Mouse (Mus musculus): ENCODE data around the gene Ap2a2.
"Not testable (repeated sequence)": the region's sequence is repeated elsewhere in the genome, so short reads cannot be mapped to it uniquely, and the experiment has no call there.

Ap2a2 gene

DNA sequence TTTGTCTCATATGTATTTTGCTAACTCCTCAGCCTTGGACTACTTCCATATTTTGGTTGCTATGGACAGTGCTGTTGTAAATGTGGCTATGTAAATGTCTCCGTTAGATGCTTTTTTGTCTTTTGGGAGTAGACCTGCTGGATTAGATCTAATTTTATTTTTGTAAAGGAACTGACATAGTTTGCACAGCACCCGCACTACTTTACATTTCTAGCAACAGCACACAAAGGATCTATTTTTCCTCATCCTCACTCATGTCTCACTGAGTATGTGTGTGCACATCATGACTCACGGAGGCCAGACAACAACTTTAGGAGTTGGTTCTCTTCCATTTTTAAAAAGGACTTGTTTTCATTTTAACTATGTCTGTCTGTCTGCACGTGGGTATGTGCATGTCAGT is 45.7 kb downstream of the Ap2a2 start:
- no peak for DNase-seq

DNA sequence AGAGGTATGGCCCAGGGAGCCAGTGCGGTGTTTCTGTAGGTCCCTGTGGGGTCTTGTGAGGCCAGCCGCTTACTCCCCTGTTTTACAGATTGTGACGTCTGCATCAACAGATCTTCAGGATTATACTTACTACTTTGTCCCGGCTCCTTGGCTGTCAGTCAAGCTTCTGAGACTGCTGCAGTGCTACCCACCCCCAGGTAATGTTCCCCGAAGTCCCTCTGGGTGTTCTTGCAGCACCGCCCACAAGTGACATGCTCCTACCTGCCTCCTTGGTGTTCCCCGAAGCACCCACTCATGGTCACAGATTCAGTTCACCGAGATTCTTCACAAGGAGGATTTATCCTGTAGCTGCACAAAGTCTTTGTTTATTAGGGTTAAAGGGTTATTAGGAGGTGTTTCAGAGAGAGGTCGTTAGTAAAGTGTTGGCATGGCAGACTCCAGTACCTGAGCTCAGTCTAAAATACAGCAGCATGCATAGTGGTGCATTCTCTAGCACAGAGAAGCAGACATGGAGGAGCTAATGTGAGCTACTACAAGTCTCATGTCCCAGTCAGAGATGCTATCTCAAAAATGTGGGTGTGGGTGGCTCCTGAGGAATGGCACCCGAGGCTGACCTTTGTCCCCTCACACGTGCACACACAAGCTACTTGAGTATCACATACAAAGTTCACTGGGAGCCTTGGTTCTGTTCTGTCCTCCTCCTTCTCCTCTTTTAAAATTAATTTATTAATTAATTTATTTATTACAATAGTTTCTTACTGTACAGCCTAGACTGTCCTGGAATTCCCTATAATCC is 47.9 kb downstream of the Ap2a2 start:
- DNase-seq: no peak

GRCm38 (mm10) chr7:141611711-141612370 is 49.9 kb downstream of the Ap2a2 start:
- no peak for DNase-seq

DNA sequence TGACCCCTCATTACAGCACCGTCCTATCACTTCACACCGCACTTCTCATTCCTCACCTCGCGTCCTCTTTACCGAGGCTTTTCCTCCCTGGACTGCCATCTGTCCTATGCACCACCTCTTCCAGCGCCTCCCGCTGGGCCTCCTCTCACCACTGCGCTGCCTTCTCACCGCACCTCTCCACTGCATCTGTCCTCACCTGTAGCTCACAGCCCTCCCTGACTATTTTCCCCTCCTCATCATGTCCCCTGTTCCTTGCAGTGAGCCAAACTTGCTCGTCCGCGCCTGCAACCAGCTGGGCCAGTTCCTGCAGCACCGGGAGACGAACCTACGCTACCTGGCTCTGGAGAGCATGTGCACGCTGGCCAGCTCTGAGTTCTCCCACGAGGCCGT is 50.4 kb downstream of the Ap2a2 start:
- DNase-seq: no peak

GRCm38 (mm10) chr7:141612791-141613190 is 50.8 kb downstream of the Ap2a2 start:
- no peak for DNase-seq

DNA sequence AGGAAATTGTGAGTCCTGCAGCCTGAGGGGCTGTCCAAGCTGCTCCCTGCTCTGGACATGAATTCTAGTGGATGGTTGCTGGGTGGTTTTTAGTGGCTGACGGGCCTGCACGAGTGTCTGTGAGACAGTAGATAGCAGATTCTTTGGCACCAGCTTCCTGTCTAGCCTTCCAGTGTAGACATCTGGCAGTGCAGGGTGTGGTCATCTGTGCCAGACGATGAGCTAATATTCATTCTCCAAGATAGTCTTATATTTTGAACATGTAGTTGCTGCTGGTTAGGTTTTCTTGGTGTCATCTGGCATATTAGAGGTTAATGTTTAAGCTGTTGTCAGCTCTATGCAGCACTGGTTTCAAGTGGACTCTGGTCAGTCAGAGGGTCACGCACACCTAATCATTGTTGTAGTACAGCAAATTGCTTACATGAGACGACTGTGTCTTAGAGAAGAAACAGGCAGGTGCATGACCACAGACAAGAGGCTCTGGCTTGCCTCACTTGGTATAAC is 52.4 kb downstream of the Ap2a2 start:
- DNase-seq: no peak

DNA sequence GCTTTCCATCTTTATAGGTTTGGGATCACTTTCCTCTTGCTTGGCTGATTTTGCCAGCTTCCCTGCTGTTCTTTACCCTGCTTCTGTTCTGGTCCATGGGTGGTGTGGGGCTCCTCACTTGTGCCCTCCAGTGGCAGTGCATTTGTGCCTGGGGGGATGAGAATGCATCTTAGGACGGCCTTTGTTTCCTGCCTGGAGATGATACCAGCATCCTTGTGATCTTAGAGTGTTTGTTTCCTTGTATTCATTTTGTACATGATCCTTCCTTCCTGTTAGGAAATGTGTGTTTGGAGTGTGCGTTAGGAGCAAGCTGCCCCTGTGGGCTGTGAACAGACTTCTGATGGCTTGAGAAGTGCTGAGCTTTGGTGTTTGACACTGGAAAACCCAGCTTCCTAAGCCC is 62.2 kb downstream of the Ap2a2 start:
- no peak for DNase-seq

DNA sequence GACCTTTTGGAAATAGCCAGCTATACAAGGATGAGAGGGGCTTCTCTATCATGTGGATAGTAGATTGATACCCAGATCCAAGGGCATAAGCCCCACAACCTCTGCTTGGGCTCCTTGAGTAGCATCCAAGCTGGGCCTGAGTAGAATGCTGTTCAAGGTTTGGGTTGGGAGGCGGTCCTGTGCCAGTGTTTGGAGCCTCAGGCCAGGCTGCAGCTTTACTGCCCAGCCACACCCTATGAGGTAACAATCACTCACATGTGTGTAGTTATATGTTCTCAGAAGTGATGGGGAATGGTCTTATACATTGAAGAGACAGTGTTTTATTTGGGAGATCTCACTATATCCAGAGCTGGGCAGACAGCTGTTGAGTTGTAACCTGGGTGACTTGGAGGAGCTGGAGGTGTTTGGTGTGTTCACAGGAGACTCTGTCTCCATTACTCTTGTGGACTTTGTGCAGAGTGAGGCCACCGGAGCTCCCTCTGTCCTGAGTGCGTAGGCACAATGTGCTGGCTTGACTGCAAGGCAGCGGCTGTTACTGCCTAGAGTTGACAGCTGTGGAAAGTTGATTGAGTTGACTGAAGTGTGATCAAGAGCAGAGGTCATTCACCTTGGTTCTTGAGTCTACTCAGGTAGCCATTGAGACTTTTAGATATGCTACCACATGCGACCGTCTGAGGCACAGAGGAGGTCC is 63.3 kb downstream of the Ap2a2 start:
- no peak for DNase-seq

GRCm38 (mm10) chr7:141628018-141628417 is 66.0 kb downstream of the Ap2a2 start:
- no peak for DNase-seq

DNA sequence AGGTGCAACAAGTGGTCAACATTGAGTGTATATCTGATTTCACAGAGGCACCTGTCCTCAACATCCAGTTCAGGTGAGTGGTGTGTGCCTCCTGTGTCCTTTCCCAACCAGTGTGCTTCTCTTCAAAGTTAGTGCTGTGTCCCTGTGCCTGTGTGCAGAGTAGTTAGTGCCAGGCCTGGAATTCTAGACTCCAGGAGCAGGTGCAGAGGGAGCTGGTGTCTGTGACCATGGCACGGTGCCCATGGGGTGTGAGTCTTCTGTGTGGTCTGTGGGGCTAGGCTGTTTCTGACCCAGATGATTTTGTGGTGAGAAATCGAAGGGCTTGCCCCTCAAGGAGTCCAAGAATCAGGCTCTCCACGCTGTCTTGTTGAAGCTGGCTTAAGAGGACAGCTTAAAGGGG is 67.3 kb downstream of the Ap2a2 start:
- no peak for DNase-seq

- DNase-seq: peak; percentile 7 to 13
Measured at GRCm38 (mm10) chr7:141638077-141638476, 76.1 kb downstream of the Ap2a2 start.

GRCm38 (mm10) chr7:141638513-141639334 is 76.8 kb downstream of the Ap2a2 start:
- not testable (repeated sequence) for DNase-seq

GRCm38 (mm10) chr7:141639335-141639890 is 77.4 kb downstream of the Ap2a2 start:
- not testable (repeated sequence) for DNase-seq

GRCm38 (mm10) chr7:141642375-141642774 is 80.4 kb downstream of the Ap2a2 start:
- no peak for DNase-seq

GRCm38 (mm10) chr7:141643160-141643559 is 81.2 kb downstream of the Ap2a2 start:
- peak; percentile 40 to 43 for DNase-seq

GRCm38 (mm10) chr7:141647083-141647482 is 85.1 kb downstream of the Ap2a2 start:
- DNase-seq: no peak

- no peak for DNase-seq
Measured at GRCm38 (mm10) chr7:141647815-141648214, 85.8 kb downstream of the Ap2a2 start.

- no peak for DNase-seq
Measured at GRCm38 (mm10) chr7:141652191-141652590, 90.2 kb downstream of the Ap2a2 start.

GRCm38 (mm10) chr7:141660346-141660745 is 98.4 kb downstream of the Ap2a2 start:
- DNase-seq: no peak

DNA sequence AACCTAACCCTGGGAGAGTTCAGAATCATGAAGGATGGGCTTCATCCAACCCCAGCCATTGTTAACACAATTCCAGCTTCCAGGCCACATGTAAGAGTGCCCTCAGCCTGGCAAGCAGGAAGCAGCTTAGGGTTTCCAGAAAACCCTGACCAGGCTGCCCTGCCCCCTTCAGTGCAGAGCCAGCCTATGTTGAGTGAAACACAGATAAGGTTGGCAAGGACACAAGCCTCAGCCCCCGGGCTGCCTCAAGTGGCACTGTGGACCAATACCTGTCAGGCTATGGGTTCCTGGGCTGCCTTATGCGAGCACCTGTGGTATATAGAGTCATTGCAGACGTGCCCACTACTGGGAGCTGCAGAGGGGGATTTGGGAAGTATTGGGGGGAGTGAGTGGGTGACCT is 99.5 kb downstream of the Ap2a2 start:
- DNase-seq: no peak

GRCm38 (mm10) chr7:141662223-141662622 is 100.2 kb downstream of the Ap2a2 start:
- no peak for DNase-seq

GRCm38 (mm10) chr7:141666190-141666589 is 104.2 kb downstream of the Ap2a2 start:
- peak; percentile 37 for DNase-seq

Data from B cell, adult 2 months (primary cell).